ENCODE assay signal across 8 mouse cellular contexts in genomic region chr11:88148638-88149279, GRCm38 (mm10). TPM values are rescaled to one million over a fixed set of nuclear protein-coding genes. Genes with fewer than 3 reads are reported as not detected.
DNase-seq lines count a peak whose midpoint lies in the region; ATAC-seq and TF ChIP-seq lines count a peak whose summit lies in the region.

No protein-coding gene starts in this region.

- H3K4me3 ChIP-seq in forebrain, postnatal 0 days (ENCODE audit: low read depth, low read length), result no peak overlapping the region
- H3K4me3 ChIP-seq in hindbrain, embryonic 13.5 days, result no peak overlapping the region
- peak overlapping the region; percentile 3; the same call in 1 of the 2 replicates for H3K4me3 ChIP-seq in limb, embryonic 13.5 days

- no peaks in the 10 kb centered on the region for H3K9me3 ChIP-seq in forebrain, postnatal 0 days (ENCODE audit: low read length)
- H3K9me3 ChIP-seq in hindbrain, embryonic 13.5 days, result no peaks in the 10 kb centered on the region
- H3K9me3 ChIP-seq in limb, embryonic 13.5 days, result no peaks in the 10 kb centered on the region

- TF ChIP-seq CTCF in forebrain, postnatal 0 days (IDR thresholded peaks at IDR 0.05; ENCODE audit: low read depth), result no peak

- DNase-seq in layer of hippocampus, postnatal 14 days (ENCODE audit: low spot score in 2 of 2), result peak; percentile 26 to 80
- DNase-seq in layer of hippocampus, adult 9-11 months, result no peak
- DNase-seq in cerebellum, adult 11-12 months, result peak; percentile 78
- peak; percentile 52 for DNase-seq in forebrain, postnatal 0 days
- DNase-seq in c-Kit-positive CD71-positive TER-119-positive erythroid progenitor cells, embryonic 14.5 days (ENCODE audit: low spot score), result no peak

- H3K4me2 ChIP-seq in forebrain, postnatal 0 days (ENCODE audit: low read depth), result no peak overlapping the region
- H3K4me2 ChIP-seq in hindbrain, embryonic 13.5 days, result no peak overlapping the region; the same call in 1 of the 2 replicates
- H3K4me2 ChIP-seq in limb, embryonic 13.5 days (replicated peaks), result peak overlapping the region; percentile 47

- WGBS in forebrain, postnatal 0 days, result 9% methylated on average over 11 of the region's 11 CpGs
- WGBS in hindbrain, embryonic 13.5 days, result 11% methylated on average over 11 of the region's 11 CpGs
- WGBS in limb, embryonic 13.5 days, result 5% methylated on average over 11 of the region's 11 CpGs

- ATAC-seq in forebrain, postnatal 0 days, result peak; percentile 60
- peak; percentile 53 for ATAC-seq in hindbrain, embryonic 13.5 days (ENCODE audit: low FRiP score)
- peak; percentile 75 for ATAC-seq in limb, embryonic 13.5 days (ENCODE audit: low FRiP score, low read depth)
- peak; percentile 22; the same call in 1 of the 2 replicates for ATAC-seq in neutrophil, adult 5-6 weeks (ENCODE audit: extremely low read depth, insufficient number of reproducible peaks, low FRiP score, poor library complexity, severe bottlenecking)

- no peaks in the 10 kb centered on the region for H3K27me3 ChIP-seq in forebrain, postnatal 0 days (ENCODE audit: insufficient read depth, low read length)
- H3K27me3 ChIP-seq in hindbrain, embryonic 13.5 days, result no peaks in the 10 kb centered on the region
- no peaks in the 10 kb centered on the region for H3K27me3 ChIP-seq in limb, embryonic 13.5 days

- peak overlapping the region; percentile 40; the same call in 1 of the 2 replicates for H3K27ac ChIP-seq in forebrain, postnatal 0 days (ENCODE audit: low read depth, low read length)
- H3K27ac ChIP-seq in hindbrain, embryonic 13.5 days, result peak overlapping the region; percentile 84
- H3K27ac ChIP-seq in limb, embryonic 13.5 days, result peak overlapping the region; percentile 87

- H3K9ac ChIP-seq in forebrain, postnatal 0 days, result no peak overlapping the region
- no peak overlapping the region; the same call in 1 of the 2 replicates for H3K9ac ChIP-seq in hindbrain, embryonic 13.5 days
- peak overlapping the region; percentile 48 for H3K9ac ChIP-seq in limb, embryonic 13.5 days

- no peaks in the 10 kb centered on the region for H3K36me3 ChIP-seq in forebrain, postnatal 0 days (ENCODE audit: insufficient read depth)
- no peaks in the 10 kb centered on the region for H3K36me3 ChIP-seq in hindbrain, embryonic 13.5 days
- H3K36me3 ChIP-seq in limb, embryonic 13.5 days, result no peaks in the 10 kb centered on the region

- peaks cover 7% of the 10 kb centered on the region; the same call in 1 of the 2 replicates for H3K4me1 ChIP-seq in forebrain, postnatal 0 days (ENCODE audit: insufficient read depth)
- H3K4me1 ChIP-seq in hindbrain, embryonic 13.5 days (replicated peaks), result peaks cover 69% of the 10 kb centered on the region
- H3K4me1 ChIP-seq in limb, embryonic 13.5 days, result peaks cover 66% of the 10 kb centered on the region

RNA-seq across cellular contexts. Expression of gene Cuedc1, which starts 50.9 kb away (rescaled TPM):
- total RNA-seq in layer of hippocampus, postnatal 14 days (2021), result 10 to 100 TPM; 32.0 to 32.1 TPM
- 28.9 and 34.7 TPM in 2 replicates for total RNA-seq in forebrain, postnatal 0 days (2014; rRNA removed)
- 22.0 and 34.6 TPM in 2 replicates for polyA plus RNA-seq in forebrain, postnatal 0 days (2015; fragmentation: Nextera tagmentation; extraction: Ambion mirVana)
- 46.4 and 49.5 TPM in 2 replicates for polyA plus RNA-seq in hindbrain, embryonic 13.5 days (2015; fragmentation: Nextera tagmentation; extraction: Ambion mirVana)
- 37.2 and 37.7 TPM in 2 replicates for polyA plus RNA-seq in limb, embryonic 13.5 days (2015; fragmentation: Nextera tagmentation; extraction: Ambion mirVana)
- total RNA-seq in neutrophil, adult 5-6 weeks (2017), result 6.3 and 7.1 TPM in 2 replicates

RNA-seq across cellular contexts. Expression of gene Mrps23, which starts 55.4 kb away (rescaled TPM):
- 10 to 100 TPM; 58.2 to 61.3 TPM for total RNA-seq in layer of hippocampus, postnatal 14 days (2021)
- 39.0 and 57.5 TPM in 2 replicates for total RNA-seq in forebrain, postnatal 0 days (2014; rRNA removed)
- 70.7 and 71.5 TPM in 2 replicates for polyA plus RNA-seq in forebrain, postnatal 0 days (2015; fragmentation: Nextera tagmentation; extraction: Ambion mirVana)
- 71.1 TPM in 2 replicates for polyA plus RNA-seq in hindbrain, embryonic 13.5 days (2015; fragmentation: Nextera tagmentation; extraction: Ambion mirVana)
- polyA plus RNA-seq in limb, embryonic 13.5 days (2015; fragmentation: Nextera tagmentation; extraction: Ambion mirVana), result 54.8 and 55.5 TPM in 2 replicates
- 28.5 and 41.0 TPM in 2 replicates for total RNA-seq in neutrophil, adult 5-6 weeks (2017)

Comparison
In these comparisons a context has a peak if more than half of its experiments do, and no peak if none do; other contexts are left out.
1. DNase-seq: peak in layer of hippocampus, postnatal 14 days (2 of 2), cerebellum, adult 11-12 months (single experiment) and forebrain, postnatal 0 days (single experiment); none in layer of hippocampus, adult 9-11 months (single experiment) and c-Kit-positive CD71-positive TER-119-positive erythroid progenitor cells, embryonic 14.5 days (single experiment).
2. ATAC-seq: peak in every context shown above with its lines; median percentile 75 in limb, embryonic 13.5 days; 60 in forebrain, postnatal 0 days; 53 in hindbrain, embryonic 13.5 days; 22 in neutrophil, adult 5-6 weeks.
3. Peak in every context shown above with its lines, with median percentiles within 50 percentile points of each other: H3K27ac ChIP-seq.